ENCODE assay signal across 26 mouse cellular contexts in genomic region chrX:63365666-63366065, GRCm38 (mm10).
DNase-seq lines count a peak whose midpoint lies in the region; ATAC-seq and TF ChIP-seq lines count a peak whose summit lies in the region.
"Had no signal": no experiment of that assay in that cellular context is flagged by ENCODE, and none has a peak within 500 bp of the region (broad histone marks: within the 10 kb centered on the region; RNA-seq: fewer than 3 reads in every experiment).

No protein-coding gene starts in this region.

- no peak overlapping the region for H3K9ac ChIP-seq in heart, embryonic 12.5 days
- no peak overlapping the region for H3K9ac ChIP-seq in forebrain, embryonic 15.5 days (replicated peaks)
- H3K9ac ChIP-seq: embryonic facial prominence, embryonic 12.5 days; heart, embryonic 15.5 days; hindbrain, embryonic 12.5 days; limb, embryonic 12.5 days; liver, embryonic 12.5 days; neural tube, embryonic 13.5 days; stomach, embryonic 15.5 days had no signal

- H3K4me2 ChIP-seq in heart, embryonic 12.5 days, result no peak overlapping the region
- no peak overlapping the region for H3K4me2 ChIP-seq in forebrain, embryonic 15.5 days (replicated peaks)
- H3K4me2 ChIP-seq: embryonic facial prominence, embryonic 12.5 days; heart, embryonic 15.5 days; hindbrain, embryonic 12.5 days; limb, embryonic 12.5 days; liver, embryonic 12.5 days; neural tube, embryonic 13.5 days; stomach, embryonic 15.5 days had no signal

- no peak overlapping the region for H3K4me3 ChIP-seq in heart, embryonic 12.5 days
- H3K4me3 ChIP-seq in cerebellum, adult 2 months (replicated peaks; ENCODE audit: insufficient read depth, low read depth, low read length), result peak overlapping the region; percentile 28
- H3K4me3 ChIP-seq in forebrain, embryonic 15.5 days, result no peak overlapping the region
- H3K4me3 ChIP-seq: embryonic facial prominence, embryonic 12.5 days; heart, embryonic 15.5 days; hindbrain, embryonic 12.5 days; limb, embryonic 12.5 days; liver, embryonic 12.5 days; midbrain, embryonic 10.5 days; myocyte; neural tube, embryonic 13.5 days; stomach, embryonic 15.5 days had no signal

- H3K9me3 ChIP-seq in heart, embryonic 12.5 days (replicated peaks), result peaks cover 21% of the 10 kb centered on the region
- H3K9me3 ChIP-seq in forebrain, embryonic 15.5 days, result no peaks in the 10 kb centered on the region
- H3K9me3 ChIP-seq: heart, embryonic 15.5 days; neural tube, embryonic 13.5 days; stomach, embryonic 15.5 days had no signal

- no peaks in the 10 kb centered on the region for H3K36me3 ChIP-seq in heart, embryonic 12.5 days
- H3K36me3 ChIP-seq in forebrain, embryonic 15.5 days, result no peaks in the 10 kb centered on the region
- H3K36me3 ChIP-seq: embryonic facial prominence, embryonic 12.5 days; heart, embryonic 15.5 days; hindbrain, embryonic 12.5 days; limb, embryonic 12.5 days; liver, embryonic 12.5 days; midbrain, embryonic 10.5 days; neural tube, embryonic 13.5 days; stomach, embryonic 15.5 days had no signal

- no peaks in the 10 kb centered on the region for H3K27me3 ChIP-seq in heart, embryonic 12.5 days (replicated peaks)
- no peaks in the 10 kb centered on the region for H3K27me3 ChIP-seq in cerebellum, adult 2 months (ENCODE audit: control insufficient read depth, insufficient read depth, low read length)
- H3K27me3 ChIP-seq in forebrain, embryonic 15.5 days, result no peaks in the 10 kb centered on the region
- H3K27me3 ChIP-seq: embryonic facial prominence, embryonic 12.5 days; heart, embryonic 15.5 days; hindbrain, embryonic 12.5 days; limb, embryonic 12.5 days; liver, embryonic 12.5 days; neural tube, embryonic 13.5 days; stomach, embryonic 15.5 days had no signal

- no peak for TF ChIP-seq CTCF in cerebellum, adult 2 months (IDR thresholded peaks at IDR 0.05; ENCODE audit: borderline replicate concordance, insufficient read depth, low read depth, low read length)

- no peak for TF ChIP-seq POLR2A in cerebellum, adult 2 months (IDR thresholded peaks at IDR 0.05; ENCODE audit: borderline replicate concordance, insufficient read depth, low read length)

- WGBS in heart, embryonic 12.5 days, result 79% methylated on average over 4 of the region's 4 CpGs
- WGBS in cerebellum, adult 2 months, result 17% methylated on average over 4 of the region's 4 CpGs
- WGBS in forebrain, embryonic 15.5 days, result 86% methylated on average over 4 of the region's 4 CpGs

- no peak for ATAC-seq in heart, embryonic 12.5 days (ENCODE audit: insufficient number of reproducible peaks, low FRiP score)
- ATAC-seq in forebrain, embryonic 15.5 days (replicated peaks), result no peak
- ATAC-seq: liver, embryonic 12.5 days; midbrain, embryonic 16.5 days had no signal

- peak; percentile 32 to 60 for DNase-seq in heart, postnatal 14 days
- DNase-seq in cerebellum, adult 11 months, result peak; percentile 68
- peak; percentile 81 to 82 for DNase-seq in cerebellum, adult 2 months
- peak; percentile 82 to 87 for DNase-seq in cerebellum, postnatal 25 days
- no peak for DNase-seq in spleen, postnatal 4 days (ENCODE audit: low spot score in 2 of 2)
- DNase-seq in frontal cortex, postnatal 25 days (ENCODE audit: low spot score in 2 of 2), result no peak
- DNase-seq: adrenal gland, adult 8-10 months; gastrocnemius, postnatal 36 days; kidney, adult 2 months; lung, adult 18-20 months; lung, postnatal 10 days; right cerebral cortex, adult 18-20 months; right cerebral cortex, postnatal 4 days had no signal

- no peaks in the 10 kb centered on the region for H3K4me1 ChIP-seq in heart, embryonic 12.5 days (replicated peaks)
- H3K4me1 ChIP-seq in cerebellum, adult 2 months (ENCODE audit: control insufficient read depth, insufficient read depth, low read length), result no peaks in the 10 kb centered on the region
- H3K4me1 ChIP-seq in forebrain, embryonic 15.5 days, result no peaks in the 10 kb centered on the region
- H3K4me1 ChIP-seq: embryonic facial prominence, embryonic 12.5 days; heart, embryonic 15.5 days; hindbrain, embryonic 12.5 days; limb, embryonic 12.5 days; liver, embryonic 12.5 days; midbrain, embryonic 10.5 days; neural tube, embryonic 13.5 days; stomach, embryonic 15.5 days had no signal

- intact Hi-C loops in heart, postnatal 14 days (cut with DNase I), result no loop called here

- no peak overlapping the region for H3K27ac ChIP-seq in heart, embryonic 12.5 days (ENCODE audit: poor library complexity, severe bottlenecking)
- H3K27ac ChIP-seq in cerebellum, adult 2 months (ENCODE audit: insufficient read depth, low read length), result no peak overlapping the region
- H3K27ac ChIP-seq in forebrain, embryonic 15.5 days (replicated peaks), result no peak overlapping the region
- H3K27ac ChIP-seq: embryonic facial prominence, embryonic 12.5 days; heart, embryonic 15.5 days; hindbrain, embryonic 12.5 days; kidney, postnatal 0 days; limb, embryonic 12.5 days; liver, embryonic 12.5 days; midbrain, embryonic 10.5 days; neural tube, embryonic 13.5 days; stomach, embryonic 15.5 days had no signal

Comparison
In these comparisons a context has a peak if more than half of its experiments do, and no peak if none do; other contexts are left out.
1. DNase-seq: peak in heart, postnatal 14 days (2 of 2), cerebellum, adult 11 months (single experiment), cerebellum, adult 2 months (2 of 2) and cerebellum, postnatal 25 days (2 of 2); none in spleen, postnatal 4 days (0 of 2) and frontal cortex, postnatal 25 days (0 of 2).